ENCODE assay signal across 18 mouse cellular contexts in genomic region chr1:165605108-165605507, GRCm38 (mm10).
"Had no signal": no experiment of that assay in that cellular context is flagged by ENCODE, and none has a peak within 500 bp of the region (broad histone marks: within the 10 kb centered on the region; RNA-seq: fewer than 3 reads in every experiment).

No protein-coding gene starts in this region.

- H3K4me2 ChIP-seq: liver, embryonic 12.5 days; lung, embryonic 14.5 days; midbrain, embryonic 12.5 days; neural tube, embryonic 13.5 days; neural tube, embryonic 15.5 days had no signal

- H3K4me3 ChIP-seq: liver, embryonic 12.5 days; midbrain, embryonic 10.5 days; midbrain, embryonic 12.5 days; myocyte; neural tube, embryonic 13.5 days; neural tube, embryonic 15.5 days had no signal

- H3K9me3 ChIP-seq: liver, embryonic 12.5 days; midbrain, embryonic 10.5 days; midbrain, embryonic 12.5 days; neural tube, embryonic 13.5 days; neural tube, embryonic 15.5 days had no signal

- H3K9ac ChIP-seq: liver, embryonic 12.5 days; liver, embryonic 14.5 days; lung, embryonic 14.5 days; midbrain, embryonic 12.5 days; neural tube, embryonic 13.5 days; neural tube, embryonic 15.5 days had no signal

- H3K27me3 ChIP-seq: liver, embryonic 12.5 days; midbrain, embryonic 12.5 days; neural tube, embryonic 13.5 days; neural tube, embryonic 15.5 days had no signal

- ATAC-seq: liver, embryonic 12.5 days; midbrain, embryonic 16.5 days had no signal

- H3K27ac ChIP-seq: liver, embryonic 12.5 days; liver, embryonic 14.5 days; midbrain, embryonic 10.5 days; midbrain, embryonic 12.5 days; neural tube, embryonic 13.5 days; neural tube, embryonic 15.5 days had no signal

- DNase-seq: lung, adult 18-20 months; retina, postnatal 1 day; right cerebral cortex, adult 18-20 months; right cerebral cortex, postnatal 25 days; right cerebral cortex, postnatal 4 days; spleen, adult 18-20 months; thymus, adult 18-20 months; thymus, postnatal 14 days; thymus, postnatal 36 days had no signal
